Mouse (Mus musculus) kidney, embryonic 14.5 days (tissue): ENCODE data around the gene Cpt1a. TPM values are rescaled to one million over a fixed set of nuclear protein-coding genes. Genes with fewer than 3 reads are reported as not detected.

Source experiments
- ATAC-seq: fragments of 200-750 bp; cut with Nextera tagmentation; 2 replicates; pipeline ENCODE4 v1.8.0; 2017; ENCODE audit warnings: moderate number of reproducible peaks, mild to moderate bottlenecking, moderate TSS enrichment, moderate library complexity; ENCODE audit not compliant: low FRiP score, low TSS enrichment
- H3K27ac ChIP-seq: fragments of 300-500 bp; sonication (generic); 2 replicates; pipeline ENCODE4 v1.5.1; 2014; ENCODE audit warnings: low read depth, mild to moderate bottlenecking, low read length, moderate library complexity, mixed read lengths
- H3K27me3 ChIP-seq: fragments of 300-500 bp; sonication (generic); 2 replicates; pipeline ENCODE4 v1.6.1; 2014; ENCODE audit warnings: mild to moderate bottlenecking, low read length; ENCODE audit not compliant: control insufficient read depth, insufficient read depth
- H3K36me3 ChIP-seq: fragments of 300-500 bp; sonication (generic); 2 replicates; pipeline ENCODE4 v1.6.1; 2014; ENCODE audit warnings: low read length, mixed read lengths; ENCODE audit not compliant: control insufficient read depth, insufficient read depth
- H3K4me1 ChIP-seq: fragments of 300-500 bp; sonication (generic); 2 replicates; pipeline ENCODE4 v1.6.1; 2014; ENCODE audit warnings: low read length, mixed read lengths; ENCODE audit not compliant: control insufficient read depth, insufficient read depth
- H3K4me2 ChIP-seq: fragments of 300-500 bp; sonication (generic); replicated peaks from 2 replicates; pipeline ENCODE4 v1.6.1; 2014; ENCODE audit warnings: low read depth, mild to moderate bottlenecking, low read length
- H3K4me3 ChIP-seq: fragments of 300-500 bp; sonication (generic); 2 replicates; pipeline ENCODE4 v1.5.1; 2014; ENCODE audit warnings: mild to moderate bottlenecking, low read length
- H3K9ac ChIP-seq: fragments of 300-500 bp; sonication (generic); 2 replicates; pipeline ENCODE4 v1.6.1; 2014; ENCODE audit warnings: low read depth, mild to moderate bottlenecking, low read length, moderate library complexity
- H3K9me3 ChIP-seq: fragments of 300-500 bp; sonication (generic); 2 replicates; pipeline ENCODE4 v1.6.1; 2016; ENCODE audit warnings: low read length; ENCODE audit not compliant: control insufficient read depth
- WGBS: fragments of 180-500 bp; shearing (Covaris S2); extraction: QIAGEN DNeasy Blood & Tissue Kit; methylation state at CpG from one replicate; pipeline ENCODE4 v1.1.7; 2014; 5-methylcytosine and 5-hydroxymethylcytosine counted together
- polyA plus RNA-seq: library from polyadenylated mRNA; unstranded; fragments of >200 nt; fragmentation: Nextera tagmentation; extraction: Ambion mirVana; gene quantifications from 2 replicates; pipeline ENCODE4 v1.2.1, GENCODE M21; 2014

Gene Cpt1a
- polyA plus RNA-seq, 1 experiment from 2014 or later, result 23.8 TPM

DNA sequence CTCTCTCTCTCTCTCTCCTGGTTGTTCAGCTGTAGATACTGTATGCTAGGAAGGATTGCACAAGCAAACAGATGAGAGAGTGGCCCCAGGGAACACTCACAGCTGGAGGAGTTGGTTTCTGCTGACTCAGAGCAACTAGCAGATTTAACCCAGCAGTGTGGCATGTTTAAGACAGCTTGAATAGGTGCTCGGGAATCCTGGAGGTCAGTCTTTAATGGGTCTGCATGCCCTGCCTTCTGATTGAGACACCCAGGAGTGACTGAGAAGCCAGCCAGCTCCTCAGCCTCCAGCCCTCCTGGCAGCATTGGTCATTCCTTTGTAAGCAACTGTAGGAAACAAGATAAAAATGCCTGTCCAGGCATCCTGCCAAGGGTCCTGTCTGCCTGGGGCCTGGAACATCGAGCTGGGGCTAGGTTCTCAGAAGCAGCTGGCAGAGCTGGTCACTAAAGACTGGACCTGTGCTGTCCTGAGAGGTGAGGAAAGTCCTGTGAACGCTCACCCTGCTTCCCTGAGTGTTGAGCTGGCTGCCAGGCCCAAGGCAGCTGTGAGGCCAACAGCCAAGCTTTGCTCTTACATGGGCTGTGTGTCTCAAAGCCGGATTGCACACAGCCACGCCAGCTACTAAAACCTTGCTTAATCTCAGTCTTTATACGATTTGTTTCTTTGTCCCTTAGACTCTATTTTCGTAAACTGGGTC lies 31.4 kb downstream of the Cpt1a start:
- Histone ChIP-seq H3K27ac (no peak overlapping the region), H3K4me1 (no peaks in the 10 kb centered on the region), H3K9ac (no peak overlapping the region), H3K4me3 (no peak overlapping the region), H3K9me3 (no peaks in the 10 kb centered on the region), H3K36me3 (no peaks in the 10 kb centered on the region; the same call in 1 of the 2 replicates), H3K27me3 (no peaks in the 10 kb centered on the region), H3K4me2 (no peak overlapping the region)
- ATAC-seq, result 0 out of 2 replicates have a peak, but pooled peaks have one; percentile 20
- 65% methylated on average over 7 of the region's 7 CpGs for WGBS

DNA sequence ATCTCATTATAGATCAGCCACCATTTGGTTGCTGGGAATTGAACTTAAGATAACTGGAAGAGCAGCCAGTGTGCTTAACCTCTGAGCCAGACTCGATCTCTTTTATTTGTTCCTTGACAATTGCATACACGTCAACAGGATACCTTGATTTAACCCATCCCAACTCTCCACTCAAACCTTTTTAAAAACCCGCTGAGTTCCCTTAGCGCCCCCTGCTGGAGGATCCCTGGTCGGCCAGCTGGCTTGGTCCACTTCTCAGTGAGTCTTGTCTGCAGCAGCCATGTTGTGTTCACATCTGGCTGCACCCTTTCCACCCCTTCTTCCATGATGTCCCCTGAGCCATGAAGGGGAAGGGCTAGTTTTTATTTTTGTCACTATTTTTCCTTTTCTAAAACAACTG lies 33.0 kb downstream of the Cpt1a start:
- no peak overlapping the region for H3K27ac ChIP-seq
- 67% methylated on average over 5 of the region's 5 CpGs for WGBS
- no peaks in the 10 kb centered on the region; the same call in 1 of the 2 replicates for H3K36me3 ChIP-seq
- H3K4me1 ChIP-seq, result no peaks in the 10 kb centered on the region
- H3K4me2 ChIP-seq, result no peak overlapping the region
- H3K9ac ChIP-seq, result no peak overlapping the region
- ATAC-seq, result no peak
- H3K4me3 ChIP-seq, result no peak overlapping the region
- no peaks in the 10 kb centered on the region for H3K9me3 ChIP-seq
- H3K27me3 ChIP-seq, result no peaks in the 10 kb centered on the region

DNA sequence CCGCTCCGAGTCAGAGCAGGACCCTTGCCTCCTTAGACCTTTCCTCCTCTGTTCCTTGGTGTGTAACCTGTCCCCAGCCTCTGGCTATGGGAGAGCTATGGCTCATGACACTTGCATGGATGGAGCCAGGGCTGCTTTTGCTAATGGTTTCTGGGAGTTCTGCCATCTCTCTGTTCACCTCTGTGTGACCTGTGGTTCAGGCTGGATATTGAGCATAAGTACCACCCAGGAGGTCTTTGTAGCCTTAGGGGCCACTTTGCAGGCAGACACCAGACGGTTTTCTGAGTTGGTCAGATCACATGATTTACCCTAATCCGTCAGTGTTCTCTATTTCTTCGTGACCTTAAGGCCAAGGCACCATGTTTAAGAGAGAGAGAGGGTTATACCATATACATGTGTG lies 34.4 kb downstream of the Cpt1a start:
- ATAC-seq, result 0 out of 2 replicates have a peak, but pooled peaks have one; percentile 12
- H3K27ac ChIP-seq, result no peak overlapping the region
- H3K27me3 ChIP-seq, result no peaks in the 10 kb centered on the region
- WGBS, result 73% methylated on average over 5 of the region's 5 CpGs
- no peak overlapping the region for H3K4me2 ChIP-seq
- H3K9ac ChIP-seq, result no peak overlapping the region
- H3K4me3 ChIP-seq, result no peak overlapping the region
- no peaks in the 10 kb centered on the region; the same call in 1 of the 2 replicates for H3K36me3 ChIP-seq
- no peaks in the 10 kb centered on the region for H3K9me3 ChIP-seq
- no peaks in the 10 kb centered on the region for H3K4me1 ChIP-seq

DNA sequence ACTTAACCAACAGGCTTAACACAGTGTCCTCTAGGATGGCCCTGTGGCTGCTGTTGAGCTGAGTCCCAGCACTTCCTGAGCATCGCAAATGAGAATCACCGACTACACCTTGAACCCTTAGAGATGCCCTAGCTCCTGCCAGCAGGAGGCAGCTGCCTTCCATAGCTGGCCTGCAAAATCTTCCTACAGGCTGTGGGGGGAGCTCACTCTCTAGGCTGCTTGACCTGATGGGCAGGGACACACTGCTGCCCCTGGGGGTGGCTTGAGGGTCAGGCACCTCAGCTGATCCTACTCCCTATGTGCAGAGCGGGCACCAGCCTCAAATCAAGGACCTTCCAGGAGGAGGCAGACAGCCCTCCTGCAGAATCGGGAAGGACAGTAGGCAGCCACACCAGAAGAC lies 35.5 kb downstream of the Cpt1a start:
- Histone ChIP-seq H3K4me1 (no peaks in the 10 kb centered on the region), H3K4me2 (no peak overlapping the region), H3K27ac (no peak overlapping the region), H3K4me3 (no peak overlapping the region), H3K27me3 (0 out of 2 replicates have a peak, but pooled peaks cover 3% of the 10 kb centered on the region), H3K9me3 (no peaks in the 10 kb centered on the region), H3K36me3 (no peaks in the 10 kb centered on the region; the same call in 1 of the 2 replicates), H3K9ac (no peak overlapping the region)
- 73% methylated on average over 4 of the region's 4 CpGs for WGBS
- ATAC-seq, result no peak

DNA sequence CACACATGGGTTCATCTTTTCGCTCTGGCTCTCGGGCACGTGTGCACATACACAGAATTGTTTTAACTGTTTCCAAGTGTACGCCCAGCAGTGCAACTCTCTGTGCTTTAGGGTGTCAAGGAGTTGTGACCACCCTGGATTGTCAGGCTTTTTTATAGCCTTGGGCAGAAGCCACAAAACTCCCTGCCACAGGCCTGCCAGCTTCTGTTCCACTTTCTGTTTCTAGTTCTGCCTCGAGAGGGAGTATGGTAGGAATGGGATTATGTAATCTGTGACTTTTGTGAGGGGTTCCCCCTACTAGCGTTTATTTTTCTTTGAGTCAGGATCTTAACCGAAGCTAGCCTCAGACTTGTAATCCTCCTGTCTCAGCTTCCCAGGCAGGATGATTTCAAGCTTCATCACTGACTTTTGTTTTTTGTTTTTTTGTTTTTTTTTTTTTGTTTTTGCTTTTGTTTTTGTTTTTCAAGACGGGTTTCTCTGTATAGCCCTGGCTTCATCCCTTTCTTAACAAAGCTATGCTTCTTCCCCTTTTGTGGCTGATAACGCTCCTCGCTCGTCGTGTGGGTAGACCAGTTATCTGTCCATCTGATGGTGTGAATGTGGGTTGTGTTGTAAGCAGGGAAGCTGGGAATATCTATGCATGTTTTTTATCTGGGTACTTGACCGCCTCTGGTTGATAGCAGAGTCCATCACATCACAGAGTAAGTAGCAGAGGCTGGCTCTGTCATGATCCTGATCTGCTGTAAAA lies 37.9 kb downstream of the Cpt1a start:
- H3K27me3 ChIP-seq, result 0 out of 2 replicates have a peak, but pooled peaks cover 3% of the 10 kb centered on the region
- no peak overlapping the region for H3K4me2 ChIP-seq
- no peaks in the 10 kb centered on the region; the same call in 1 of the 2 replicates for H3K36me3 ChIP-seq
- H3K27ac ChIP-seq, result no peak overlapping the region
- H3K9ac ChIP-seq, result no peak overlapping the region
- H3K9me3 ChIP-seq, result no peaks in the 10 kb centered on the region
- WGBS, result 89% methylated on average over 13 of the region's 13 CpGs
- no peak for ATAC-seq
- H3K4me1 ChIP-seq, result no peaks in the 10 kb centered on the region
- no peak overlapping the region for H3K4me3 ChIP-seq

DNA sequence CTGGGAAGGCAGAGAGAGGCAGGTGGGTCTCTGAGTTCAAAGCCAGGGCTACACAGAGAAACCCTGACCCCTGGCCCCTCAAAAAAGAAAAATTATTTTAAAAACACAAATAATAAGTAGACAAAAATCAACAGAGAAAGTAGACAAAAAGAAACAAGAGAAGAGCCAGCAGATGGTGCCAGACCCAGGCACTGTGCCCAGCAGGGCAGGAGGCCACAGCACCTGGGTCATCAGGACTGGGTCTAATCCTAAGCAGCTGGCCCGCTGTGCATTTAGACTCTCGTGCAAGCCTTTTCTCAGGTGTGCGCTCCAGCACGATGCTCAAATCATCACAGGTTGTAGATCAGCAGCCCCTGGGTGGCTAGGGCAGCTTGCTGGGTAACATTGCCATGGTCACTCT lies 41.4 kb downstream of the Cpt1a start:
- H3K4me1 ChIP-seq, result no peaks in the 10 kb centered on the region
- 0 out of 2 replicates have a peak, but pooled peaks cover 3% of the 10 kb centered on the region for H3K27me3 ChIP-seq
- 93% methylated on average over 4 of the region's 4 CpGs for WGBS
- no peak overlapping the region for H3K4me2 ChIP-seq
- no peak overlapping the region for H3K27ac ChIP-seq
- H3K36me3 ChIP-seq, result peaks cover 7% of the 10 kb centered on the region; the same call in 1 of the 2 replicates
- no peak overlapping the region for H3K9ac ChIP-seq
- H3K4me3 ChIP-seq, result no peak overlapping the region
- no peak for ATAC-seq
- H3K9me3 ChIP-seq, result no peaks in the 10 kb centered on the region

DNA sequence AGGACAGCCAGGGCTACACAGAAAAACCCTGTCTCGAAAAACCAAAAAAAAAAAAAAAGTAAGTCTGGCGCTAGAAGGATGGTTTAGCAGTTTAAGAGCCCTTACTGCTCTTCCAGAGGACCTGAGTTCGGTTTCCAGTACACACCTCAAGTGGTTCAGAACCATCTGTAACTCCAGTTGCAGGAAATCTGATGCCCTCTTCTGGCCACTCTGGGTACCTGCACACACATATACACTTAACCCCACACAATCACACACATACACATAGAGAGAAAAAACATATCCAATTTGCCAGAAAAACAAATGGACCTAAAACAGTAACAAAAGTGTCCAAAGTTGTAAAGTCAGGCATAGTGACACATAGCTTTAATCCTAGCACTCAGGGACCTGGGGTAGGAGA lies 43.0 kb downstream of the Cpt1a start:
- Histone ChIP-seq H3K4me2 (no peak overlapping the region), H3K27me3 (0 out of 2 replicates have a peak, but pooled peaks cover 3% of the 10 kb centered on the region), H3K27ac (no peak overlapping the region), H3K36me3 (peaks cover 14% of the 10 kb centered on the region; the same call in 1 of the 2 replicates), H3K9me3 (no peaks in the 10 kb centered on the region), H3K9ac (no peak overlapping the region), H3K4me1 (no peaks in the 10 kb centered on the region), H3K4me3 (no peak overlapping the region)
- 92% methylated on average over 3 of the region's 3 CpGs for WGBS
- ATAC-seq, result no peak

DNA sequence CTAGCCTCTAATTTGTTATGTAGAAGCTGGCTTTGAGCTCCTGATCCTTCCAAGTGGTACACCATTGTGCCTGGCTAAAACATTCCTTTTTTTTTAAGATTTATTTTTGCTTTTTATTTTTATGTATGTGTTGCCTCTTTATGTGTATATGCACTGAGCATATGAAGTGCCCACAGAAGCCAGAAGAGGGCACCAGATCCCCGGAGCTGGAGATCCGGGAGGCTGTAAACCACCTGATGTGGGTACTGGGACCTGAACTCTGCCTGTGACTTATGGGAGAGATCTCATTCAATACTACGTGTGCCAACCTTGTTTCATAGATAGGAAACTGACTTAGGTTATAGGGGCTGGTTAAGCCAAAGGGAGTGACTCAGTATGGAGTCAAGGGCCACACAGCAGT lies 46.1 kb downstream of the Cpt1a start:
- ATAC-seq, result no peak
- WGBS, result 88% methylated on average over 3 of the region's 3 CpGs
- Histone ChIP-seq H3K4me2 (no peak overlapping the region), H3K9me3 (no peaks in the 10 kb centered on the region), H3K27me3 (no peaks in the 10 kb centered on the region), H3K27ac (no peak overlapping the region), H3K9ac (no peak overlapping the region), H3K36me3 (peaks cover 18% of the 10 kb centered on the region; the same call in 1 of the 2 replicates), H3K4me1 (no peaks in the 10 kb centered on the region), H3K4me3 (no peak overlapping the region)

DNA sequence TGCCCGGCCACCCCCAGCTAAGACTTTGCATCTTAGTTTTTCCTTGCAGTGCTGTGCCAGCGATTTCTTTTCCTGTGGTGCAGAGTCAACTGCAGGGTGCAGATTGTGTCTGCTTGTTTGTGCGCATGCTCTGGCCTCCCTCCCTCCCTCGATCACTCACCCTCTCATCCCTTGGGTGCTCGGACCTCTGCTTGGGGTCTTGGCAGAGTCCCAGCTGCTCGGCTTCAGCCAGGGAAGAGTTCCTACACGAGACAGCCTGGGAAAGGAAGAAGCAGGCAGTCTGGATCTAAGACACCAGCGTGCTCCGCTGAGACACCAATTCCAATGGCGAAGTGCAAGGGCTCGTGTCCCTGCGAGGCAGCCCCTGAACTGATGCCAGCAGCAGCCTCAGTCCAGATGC lies 51.2 kb downstream of the Cpt1a start:
- H3K4me2 ChIP-seq, result no peak overlapping the region
- no peak overlapping the region for H3K4me3 ChIP-seq
- H3K27ac ChIP-seq, result no peak overlapping the region
- no peak for ATAC-seq
- no peak overlapping the region for H3K9ac ChIP-seq
- WGBS, result 58% methylated on average over 12 of the region's 12 CpGs
- peaks cover 15% of the 10 kb centered on the region; the same call in 1 of the 2 replicates for H3K36me3 ChIP-seq
- H3K27me3 ChIP-seq, result no peaks in the 10 kb centered on the region
- no peaks in the 10 kb centered on the region for H3K4me1 ChIP-seq
- no peaks in the 10 kb centered on the region for H3K9me3 ChIP-seq
